Mouse (Mus musculus) heart, adult 2 months (tissue): ENCODE measurements at regions not wholly inside any gene's neighbourhood (a gene's known extent, or its start where the extent isn't known, plus 50 kb on each side); places are given as distances from the start of the nearest gene placed in this dataset.

Source experiments
- CTCF ChIP-seq: fragments of 200-600 bp; IDR thresholded peaks from 2 replicates; pipeline ENCODE4 v1.8.1; 2022; ENCODE audit warnings: antibody characterized with exemption, mild to moderate bottlenecking, moderate library complexity
- EP300 ChIP-seq: fragments of 200-500 bp; IDR thresholded peaks from 2 replicates; pipeline ENCODE4 v1.6.1; 2011; ENCODE audit warnings: low read depth, low read length, control low read depth; ENCODE audit not compliant: insufficient read depth
- POLR2A ChIP-seq: fragments of 200-500 bp; IDR thresholded peaks from 2 replicates; pipeline ENCODE4 v1.6.1; 2011; ENCODE audit warnings: mild to moderate bottlenecking, low read depth, low read length, control low read depth; ENCODE audit not compliant: insufficient read depth

- no peak for TF ChIP-seq CTCF
- TF ChIP-seq POLR2A = no peak
- TF ChIP-seq EP300 = no peak
Measured at GRCm38 (mm10) chr11:52610681-52611165, 153.7 kb upstream of the Fstl4 start.
